Mouse (Mus musculus): ENCODE measurements at regions not wholly inside any gene's neighbourhood (a gene's known extent, or its start where the extent isn't known, plus 50 kb on each side); places are given as distances from the start of the nearest gene placed in this dataset.

DNA sequence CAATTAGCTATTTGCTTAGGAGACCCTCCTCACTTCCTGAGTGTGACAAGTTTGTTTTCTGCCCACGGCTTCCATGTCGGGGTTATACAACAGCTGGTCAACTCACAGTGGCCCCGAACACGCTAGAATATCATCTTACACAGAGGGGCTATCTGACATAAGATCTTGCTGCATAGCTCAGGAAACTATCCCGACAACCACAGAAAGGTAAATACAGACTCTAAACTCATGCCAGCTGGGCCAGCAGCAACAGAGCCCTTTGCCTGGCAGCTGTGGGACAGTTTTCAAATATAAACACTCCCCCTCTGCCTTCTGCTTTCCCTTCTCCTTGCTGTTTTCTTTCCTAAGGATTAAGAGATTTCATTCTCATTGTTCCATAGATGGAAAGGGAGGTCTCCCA is 352.5 kb downstream of the Tns1 start:
- POLR2A ChIA-PET, result no interaction called here
- peaks cover 61% of the 10 kb centered on the region for H3K27me3 ChIP-seq
- TF ChIP-seq CTCF (IDR thresholded peaks at IDR 0.05), result no peak
- CTCF ChIA-PET, result no interaction called here
- ATAC-seq (no peak), DNase-seq (ENCODE audit: low read depth, low spot score) (no peak)
- in situ Hi-C loops (cut with MboI; ENCODE audit: low pct_unique_long_range_greater_than_20kb), result no loop called here

DNA sequence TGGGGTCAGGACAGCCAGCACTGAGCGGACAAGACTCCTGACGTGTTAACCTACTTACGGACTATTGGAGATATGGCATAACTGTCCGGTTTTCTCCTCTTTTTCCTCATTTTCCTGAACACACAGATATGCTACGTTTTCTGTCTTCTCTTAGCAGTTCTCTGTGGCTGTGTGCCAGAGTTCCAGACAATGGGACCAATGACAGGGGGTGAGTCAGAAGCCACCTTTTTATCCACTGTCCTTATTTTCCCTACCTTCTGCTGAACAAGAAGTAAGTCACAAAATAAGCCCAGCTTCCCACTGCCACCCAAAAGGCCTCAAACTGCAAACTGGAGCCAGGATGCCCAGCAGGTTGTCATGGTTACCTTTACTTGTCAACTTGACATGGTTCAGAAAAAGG is 353.6 kb downstream of the Tns1 start:
- ATAC-seq (no peak), DNase-seq (ENCODE audit: low read depth, low spot score) (no peak)
- H3K27me3 ChIP-seq, result peaks cover 67% of the 10 kb centered on the region
- no peak for TF ChIP-seq CTCF (IDR thresholded peaks at IDR 0.05)
- CTCF ChIA-PET, result no interaction called here
- POLR2A ChIA-PET, result interaction anchor here (0.6 kb wide), 1 partner anchor 1053 kb away, joined by 3 read pairs; no protein-coding TSS in a partner anchor
- in situ Hi-C loops (cut with MboI; ENCODE audit: low pct_unique_long_range_greater_than_20kb), result no loop called here

DNA sequence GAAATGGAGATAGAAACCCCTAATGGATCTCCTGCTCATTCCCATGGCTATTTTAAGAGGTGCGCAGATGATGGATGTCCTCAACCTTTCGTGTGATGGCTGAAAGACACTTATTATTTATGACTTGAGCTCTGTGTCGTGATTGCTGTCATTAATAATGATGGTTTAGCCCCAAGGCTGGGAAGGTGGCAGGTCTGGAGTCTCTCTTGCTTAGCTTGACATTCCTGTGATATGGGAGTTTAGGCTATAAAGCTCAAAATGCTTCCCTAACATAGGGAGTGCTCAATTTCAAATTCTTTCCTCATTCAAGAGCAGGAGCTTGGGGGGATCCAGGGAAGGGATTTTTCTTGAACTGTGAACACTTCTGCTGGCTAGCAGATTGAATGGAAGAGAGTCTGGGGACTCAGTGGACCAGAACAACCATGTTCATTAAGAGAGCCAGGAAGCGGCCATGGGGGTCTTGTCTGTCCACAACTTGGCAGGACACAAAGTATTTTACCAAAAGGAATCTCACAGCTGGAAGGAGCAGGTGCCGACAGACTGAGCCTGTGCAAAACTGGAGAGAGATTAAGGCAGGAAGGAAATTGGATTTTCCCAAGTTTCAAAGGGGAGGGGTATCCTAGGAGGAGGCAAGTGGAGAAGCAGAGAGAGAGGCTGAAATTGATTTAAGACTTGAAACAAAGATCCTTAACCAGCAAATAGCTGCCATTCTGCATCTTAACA is 359.5 kb downstream of the Tns1 start:
- TF ChIP-seq CTCF (IDR thresholded peaks at IDR 0.05), result no peak
- DNase-seq (ENCODE audit: low read depth, low spot score) (no peak), ATAC-seq (no peak)
- ChIA-PET CTCF (interaction anchor here (1.1 kb wide), 1 partner anchor 24 kb away, joined by 3 read pairs; no protein-coding TSS in a partner anchor), POLR2A (no interaction called here)
- H3K27me3 ChIP-seq, result peaks cover 28% of the 10 kb centered on the region
- in situ Hi-C loops (cut with MboI; ENCODE audit: low pct_unique_long_range_greater_than_20kb), result no loop called here

DNA sequence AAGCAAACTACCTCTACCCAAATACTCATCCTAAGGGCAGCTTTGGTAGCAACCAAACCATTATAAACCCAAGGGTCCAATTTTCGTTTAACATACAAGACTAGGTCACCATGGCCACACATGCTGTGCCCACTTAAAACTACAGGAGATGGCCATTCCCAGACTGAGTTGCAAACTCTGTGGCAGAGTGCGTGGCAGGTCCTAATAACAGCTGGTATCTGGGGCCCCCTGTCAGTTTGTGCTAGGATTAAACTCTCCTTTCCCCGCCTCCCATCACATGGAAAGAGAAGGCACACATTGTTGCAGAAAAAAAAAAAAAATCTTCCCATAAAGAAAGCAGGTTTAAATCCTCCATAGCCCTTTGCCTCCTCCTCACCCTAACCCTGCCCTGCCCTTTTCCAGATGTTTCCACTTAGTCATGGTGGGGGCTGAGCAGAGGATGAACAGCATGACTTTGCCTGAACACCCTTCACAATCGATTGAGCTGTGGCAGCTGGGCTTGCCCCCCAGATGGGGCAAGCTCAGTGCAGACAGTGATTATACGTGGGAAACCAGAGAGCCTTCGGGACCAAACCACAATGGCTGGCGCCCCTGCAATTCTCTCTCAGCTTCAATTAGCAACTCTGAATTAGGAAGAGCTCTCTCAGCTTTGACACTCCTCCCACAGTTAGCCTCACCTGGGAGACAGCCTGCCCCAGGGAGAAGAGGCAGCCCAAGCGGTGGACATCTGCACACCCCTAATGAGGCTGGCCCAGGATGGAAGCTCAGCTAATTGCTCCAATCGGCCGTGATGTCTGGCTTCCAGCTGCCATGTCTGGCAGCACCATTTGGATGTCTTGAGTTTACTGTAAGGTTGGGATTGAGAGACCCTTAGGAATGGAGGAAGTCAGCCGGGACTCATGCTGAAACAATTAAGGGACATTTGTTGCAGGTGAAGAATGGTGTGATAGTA is 365.9 kb downstream of the Tns1 start:
- no peak for TF ChIP-seq CTCF (IDR thresholded peaks at IDR 0.05)
- CTCF ChIA-PET, result no interaction called here
- in situ Hi-C loops (cut with MboI; ENCODE audit: low pct_unique_long_range_greater_than_20kb), result no loop called here
- H3K27me3 ChIP-seq, result peaks cover 8% of the 10 kb centered on the region
- POLR2A ChIA-PET, result no interaction called here
- ATAC-seq, result no peak
- DNase-seq (ENCODE audit: low read depth, low spot score), result no peak

DNA sequence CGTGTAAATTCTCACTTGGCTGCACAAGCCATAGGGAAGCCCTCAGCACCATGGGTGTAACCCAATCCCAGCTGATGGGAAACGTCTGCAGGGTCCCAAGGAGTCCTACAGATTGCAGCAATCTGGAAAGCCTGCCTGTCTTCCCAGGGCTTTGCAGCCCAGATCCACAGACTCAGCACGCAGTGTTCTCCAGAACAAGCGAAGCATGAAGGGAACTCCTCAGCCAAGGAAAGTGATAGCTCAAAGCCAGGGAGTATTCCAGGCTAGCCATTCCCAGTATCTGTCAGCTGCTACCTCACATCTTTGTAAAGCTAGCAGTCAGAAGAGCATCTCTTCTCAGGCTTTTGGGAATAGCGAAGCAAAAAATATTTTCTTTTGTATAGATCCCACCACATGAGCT is 368.5 kb downstream of the Tns1 start:
- in situ Hi-C loops (cut with MboI; ENCODE audit: low pct_unique_long_range_greater_than_20kb), result no loop called here
- no peak for DNase-seq (ENCODE audit: low read depth, low spot score)
- no peak for ATAC-seq
- ChIA-PET CTCF (no interaction called here), POLR2A (no interaction called here)
- peaks cover 5% of the 10 kb centered on the region for H3K27me3 ChIP-seq
- no peak for TF ChIP-seq CTCF (IDR thresholded peaks at IDR 0.05)

DNA sequence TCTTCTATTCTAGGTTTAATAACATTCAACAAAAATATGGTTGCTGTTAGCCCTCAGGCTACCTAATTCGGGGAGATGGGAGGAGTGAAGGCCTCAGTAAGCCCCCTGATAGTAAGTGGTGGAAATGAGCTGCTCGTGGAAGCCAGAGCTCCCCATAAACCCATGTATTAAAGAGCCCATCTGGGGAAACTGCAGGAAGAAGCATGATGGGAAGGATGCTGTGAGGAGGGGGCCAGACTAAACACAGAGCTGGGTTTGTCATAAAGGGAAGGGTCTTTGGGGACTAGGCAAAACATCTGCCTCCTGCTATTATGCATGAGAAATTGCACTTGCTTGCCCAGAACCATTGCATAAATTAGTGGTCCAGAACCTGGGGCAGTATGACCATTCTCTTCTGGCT is 369.3 kb downstream of the Tns1 start:
- ATAC-seq, result no peak
- H3K27me3 ChIP-seq, result peaks cover 11% of the 10 kb centered on the region
- CTCF ChIA-PET, result no interaction called here
- no peak for DNase-seq (ENCODE audit: low read depth, low spot score)
- POLR2A ChIA-PET, result no interaction called here
- no peak for TF ChIP-seq CTCF (IDR thresholded peaks at IDR 0.05)
- in situ Hi-C loops (cut with MboI; ENCODE audit: low pct_unique_long_range_greater_than_20kb), result no loop called here

DNA sequence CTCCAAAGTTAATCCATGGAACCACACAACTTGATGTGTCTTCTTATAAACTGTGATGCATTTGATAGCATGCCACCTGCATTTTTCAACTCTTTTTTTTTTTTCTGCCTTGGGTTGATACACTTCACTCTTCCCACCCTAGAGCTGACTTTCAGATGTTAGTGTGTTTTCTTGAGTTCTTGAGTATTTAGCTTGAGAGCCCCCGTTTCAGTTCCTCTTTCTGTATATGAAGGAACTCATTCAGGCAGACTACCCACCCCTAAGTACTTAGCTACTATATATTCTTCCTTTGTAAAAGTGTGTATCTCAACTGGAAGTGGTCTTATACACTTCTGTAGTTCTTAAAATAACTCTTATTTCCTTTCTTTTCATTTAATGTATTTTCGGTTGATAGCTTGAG is 371.1 kb downstream of the Tns1 start:
- TF ChIP-seq CTCF (IDR thresholded peaks at IDR 0.05), result no peak
- ChIA-PET POLR2A (no interaction called here), CTCF (no interaction called here)
- in situ Hi-C loops (cut with MboI; ENCODE audit: low pct_unique_long_range_greater_than_20kb), result no loop called here
- ATAC-seq, result no peak
- H3K27me3 ChIP-seq, result peaks cover 11% of the 10 kb centered on the region
- DNase-seq (ENCODE audit: low read depth, low spot score), result no peak

DNA sequence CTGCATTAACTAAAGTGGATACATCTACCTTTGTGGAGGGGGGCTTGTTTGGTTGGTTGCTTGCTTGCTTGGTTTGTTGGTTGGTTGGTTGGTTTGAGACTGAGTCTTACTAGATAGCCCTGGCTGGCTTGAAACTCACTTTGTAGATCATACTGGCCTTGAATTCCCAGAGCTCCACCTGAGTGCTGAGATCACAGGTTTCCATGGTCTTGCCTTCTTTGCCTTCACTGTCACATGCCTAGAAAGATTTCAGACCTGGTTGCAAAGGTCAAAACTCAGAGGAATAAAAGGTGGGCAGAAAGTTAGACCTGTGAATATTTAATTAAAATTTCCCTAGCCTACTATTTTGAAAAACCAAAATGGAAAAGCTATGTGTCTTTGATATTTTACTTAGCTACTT is 375.5 kb downstream of the Tns1 start:
- CTCF ChIA-PET, result no interaction called here
- peaks cover 14% of the 10 kb centered on the region for H3K27me3 ChIP-seq
- no peak for DNase-seq (ENCODE audit: low read depth, low spot score)
- in situ Hi-C loops (cut with MboI; ENCODE audit: low pct_unique_long_range_greater_than_20kb), result no loop called here
- POLR2A ChIA-PET, result no interaction called here
- TF ChIP-seq CTCF (IDR thresholded peaks at IDR 0.05), result no peak
- ATAC-seq, result no peak

DNA sequence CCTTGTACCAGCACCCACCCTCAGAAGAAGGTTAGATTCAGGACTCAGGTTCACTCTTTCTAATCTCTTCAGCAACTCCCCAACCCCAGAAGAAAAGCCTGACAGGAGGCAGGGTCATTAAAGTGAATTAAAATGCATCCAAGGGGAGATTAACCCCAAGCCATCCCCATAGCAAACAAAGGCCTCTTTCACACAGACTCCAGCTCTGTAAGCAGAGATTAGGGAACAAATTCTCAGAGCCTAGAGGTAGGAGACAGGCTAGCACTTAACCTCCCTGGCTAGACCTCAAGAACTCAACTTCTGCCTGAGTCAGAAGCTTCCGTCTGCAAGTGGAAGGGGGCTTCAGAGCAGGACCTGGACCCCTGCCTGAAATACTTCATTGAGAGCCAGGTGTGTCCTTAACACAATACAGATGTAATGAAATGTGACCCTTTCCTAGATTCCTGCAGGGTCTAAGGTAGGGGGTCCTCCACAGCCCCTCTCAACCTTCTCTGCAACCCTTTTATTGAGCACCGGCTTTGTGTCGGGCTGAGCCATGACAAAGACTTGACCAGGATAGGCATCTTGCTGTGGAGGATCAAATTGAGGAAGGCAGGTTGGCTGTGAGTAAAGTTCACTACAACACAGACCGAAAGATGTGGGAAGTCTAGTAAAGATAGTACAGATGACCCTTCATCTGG is 379.6 kb downstream of the Tns1 start:
- ATAC-seq (no peak), DNase-seq (ENCODE audit: low read depth, low spot score) (no peak)
- H3K27me3 ChIP-seq, result peaks cover 19% of the 10 kb centered on the region
- ChIA-PET CTCF (no interaction called here), POLR2A (interaction anchor here (0.7 kb wide), 1 partner anchor 32 kb away, joined by 3 read pairs; no protein-coding TSS in a partner anchor)
- no peak for TF ChIP-seq CTCF (IDR thresholded peaks at IDR 0.05)
- in situ Hi-C loops (cut with MboI; ENCODE audit: low pct_unique_long_range_greater_than_20kb), result no loop called here

DNA sequence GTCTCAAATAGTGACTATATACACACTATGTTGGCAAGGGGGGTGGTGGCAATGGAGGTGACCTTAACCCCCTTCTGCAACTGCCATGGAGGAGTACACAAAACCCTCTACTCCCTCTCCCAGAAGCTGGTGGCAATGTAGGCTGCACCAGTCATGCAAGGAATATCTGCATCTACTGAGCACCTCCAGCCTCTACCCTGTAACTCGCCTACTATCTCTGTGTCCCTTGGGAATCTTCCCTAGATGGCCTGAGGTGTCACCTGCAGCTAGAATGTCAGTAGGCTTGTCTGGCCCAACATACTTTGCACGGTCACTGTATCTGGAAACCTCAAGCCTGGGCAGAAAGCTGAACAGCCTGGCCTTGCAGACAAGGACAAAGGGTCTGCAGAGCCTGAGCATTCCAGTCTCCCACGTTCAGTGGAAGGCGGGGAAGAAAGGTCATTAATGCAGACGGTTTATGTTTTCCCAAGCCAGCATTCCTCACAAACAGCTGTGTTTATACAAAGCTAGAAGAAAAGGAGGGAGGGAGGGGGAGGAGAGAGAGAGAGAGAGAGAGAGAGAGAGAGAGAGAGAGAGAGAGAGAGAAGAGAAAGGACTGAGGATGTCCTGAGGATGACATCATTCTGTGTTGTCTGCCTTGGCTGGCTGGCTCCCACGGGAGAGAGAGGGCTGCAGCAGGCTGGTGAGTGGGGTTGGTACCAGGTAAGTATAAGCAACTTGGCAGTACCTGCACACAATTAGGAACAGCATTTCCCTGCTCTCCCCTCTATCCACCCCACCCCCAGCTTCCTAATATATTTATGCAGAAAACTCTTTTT is 380.3 kb downstream of the Tns1 start:
- ATAC-seq (no peak), DNase-seq (ENCODE audit: low read depth, low spot score) (no peak)
- CTCF ChIA-PET, result no interaction called here
- no peak for TF ChIP-seq CTCF (IDR thresholded peaks at IDR 0.05)
- in situ Hi-C loops (cut with MboI; ENCODE audit: low pct_unique_long_range_greater_than_20kb), result no loop called here
- POLR2A ChIA-PET, result interaction anchor here (0.7 kb wide), 1 partner anchor 33 kb away, joined by 3 read pairs; no protein-coding TSS in a partner anchor
- H3K27me3 ChIP-seq, result peaks cover 24% of the 10 kb centered on the region
